Comparison of ENCODE assay signal across 8 mouse cellular contexts in the genomic region with DNA sequence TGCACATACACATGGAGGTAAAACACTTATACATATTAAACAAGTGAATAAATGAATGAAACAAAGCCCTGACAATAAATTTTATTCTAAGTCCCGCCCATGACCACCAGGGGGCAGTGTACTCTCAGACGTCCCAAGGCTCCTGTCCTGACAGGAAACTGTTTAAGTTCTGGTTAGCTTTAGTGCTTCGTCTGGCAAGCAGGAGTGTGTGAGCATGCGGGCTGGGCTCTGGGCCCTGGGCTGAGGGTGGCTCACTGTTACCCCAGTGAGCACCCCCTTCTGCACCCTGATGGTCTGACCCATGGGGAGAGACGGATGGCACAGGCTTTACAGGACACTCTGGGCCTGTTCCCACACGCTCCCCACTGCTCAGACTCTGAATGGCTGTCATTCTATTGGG. TPM values are rescaled to one million over a fixed set of nuclear protein-coding genes. Genes with fewer than 3 reads are reported as not detected.
DNase-seq lines count a peak whose midpoint lies in the region; ATAC-seq and TF ChIP-seq lines count a peak whose summit lies in the region.

No protein-coding gene starts in this region.

- no peak overlapping the region for H3K4me3 ChIP-seq in forebrain, embryonic 14.5 days (ENCODE audit: low read depth, low read length)
- H3K4me3 ChIP-seq in intestine, postnatal 0 days (ENCODE audit: low read depth, low read length), result no peak overlapping the region
- no peak overlapping the region for H3K4me3 ChIP-seq in limb, embryonic 14.5 days (replicated peaks; ENCODE audit: low read length)

- peak; percentile 88 for TF ChIP-seq CTCF in intestine, postnatal 0 days (IDR thresholded peaks at IDR 0.05; ENCODE audit: low read depth)

- ATAC-seq in forebrain, embryonic 14.5 days, result peak; percentile 46; the same call in 1 of the 2 replicates
- ATAC-seq in intestine, postnatal 0 days, result no peak
- ATAC-seq in limb, embryonic 14.5 days (ENCODE audit: low FRiP score, low read depth), result peak; percentile 68; the same call in 1 of the 2 replicates

- 38% methylated on average over 6 of the region's 6 CpGs for WGBS in forebrain, embryonic 14.5 days
- WGBS in intestine, postnatal 0 days, result 31% methylated on average over 6 of the region's 6 CpGs
- WGBS in limb, embryonic 14.5 days, result 20% methylated on average over 6 of the region's 6 CpGs

- TF ChIP-seq POLR2A in limb, embryonic 14.5 days (IDR thresholded peaks at IDR 0.05; ENCODE audit: borderline replicate concordance, extremely low read depth, insufficient read depth, insufficient read length), result no peak

- no peaks in the 10 kb centered on the region for H3K9me3 ChIP-seq in forebrain, embryonic 14.5 days (replicated peaks; ENCODE audit: control insufficient read depth, low read length)
- no peaks in the 10 kb centered on the region for H3K9me3 ChIP-seq in intestine, postnatal 0 days (ENCODE audit: control insufficient read depth)
- no peaks in the 10 kb centered on the region for H3K9me3 ChIP-seq in limb, embryonic 14.5 days (ENCODE audit: control insufficient read depth, low read length)

- peak; percentile 40 for DNase-seq in right cerebral cortex, adult 18-20 months
- DNase-seq in right cerebral cortex, postnatal 25 days, result no peak
- DNase-seq in c-Kit-positive CD71-negative TER-119-negative erythroid progenitor cells, embryonic 14.5 days (ENCODE audit: low read depth), result peak; percentile 59
- peak; percentile 82 for DNase-seq in forebrain, embryonic 14.5 days (ENCODE audit: low spot score)
- DNase-seq in limb, embryonic 14.5 days (ENCODE audit: low spot score), result peak; percentile 81
- DNase-seq in naive thymus-derived CD4-positive, alpha-beta T cell, adult 2 months (ENCODE audit: low read depth), result peak; percentile 81
- DNase-seq in thymus, postnatal 14 days, result peak; percentile 77

- no peak overlapping the region for H3K4me2 ChIP-seq in forebrain, embryonic 14.5 days (ENCODE audit: low read length)
- no peak overlapping the region for H3K4me2 ChIP-seq in intestine, postnatal 0 days (replicated peaks; ENCODE audit: low read depth)
- H3K4me2 ChIP-seq in limb, embryonic 14.5 days (replicated peaks; ENCODE audit: low read depth, low read length, severe bottlenecking), result no peak overlapping the region

- H3K4me1 ChIP-seq in forebrain, embryonic 14.5 days (ENCODE audit: control insufficient read depth, insufficient read depth, low read length), result no peaks in the 10 kb centered on the region
- H3K4me1 ChIP-seq in intestine, postnatal 0 days (replicated peaks; ENCODE audit: control insufficient read depth, insufficient read depth, low read length), result peaks cover 4% of the 10 kb centered on the region; the same call in 1 of the 2 replicates
- H3K4me1 ChIP-seq in limb, embryonic 14.5 days (ENCODE audit: control insufficient read depth, insufficient read depth, low read length), result peaks cover 2% of the 10 kb centered on the region; the same call in 1 of the 2 replicates

- H3K27me3 ChIP-seq in forebrain, embryonic 14.5 days (replicated peaks; ENCODE audit: control insufficient read depth, insufficient read depth, low read length), result no peaks in the 10 kb centered on the region
- H3K27me3 ChIP-seq in intestine, postnatal 0 days (replicated peaks; ENCODE audit: control insufficient read depth, insufficient read depth, low read length), result no peaks in the 10 kb centered on the region
- no peaks in the 10 kb centered on the region for H3K27me3 ChIP-seq in limb, embryonic 14.5 days (ENCODE audit: control insufficient read depth, insufficient read depth, low read length)

- H3K27ac ChIP-seq in forebrain, embryonic 14.5 days (ENCODE audit: low read depth, low read length), result no peak overlapping the region
- H3K27ac ChIP-seq in intestine, postnatal 0 days (ENCODE audit: low read depth, low read length), result no peak overlapping the region
- no peak overlapping the region for H3K27ac ChIP-seq in limb, embryonic 14.5 days (replicated peaks; ENCODE audit: low read depth, low read length)

- H3K36me3 ChIP-seq in forebrain, embryonic 14.5 days (ENCODE audit: control insufficient read depth, insufficient read depth, low read length), result peaks cover 18% of the 10 kb centered on the region
- H3K36me3 ChIP-seq in intestine, postnatal 0 days (ENCODE audit: control insufficient read depth, insufficient read depth), result peaks cover 10% of the 10 kb centered on the region; the same call in 1 of the 2 replicates
- no peaks in the 10 kb centered on the region for H3K36me3 ChIP-seq in limb, embryonic 14.5 days (ENCODE audit: control insufficient read depth, insufficient read depth, low read length)

- H3K9ac ChIP-seq in forebrain, embryonic 14.5 days (ENCODE audit: low read length), result no peak overlapping the region
- H3K9ac ChIP-seq in intestine, postnatal 0 days (ENCODE audit: low read depth, low read length), result no peak overlapping the region
- H3K9ac ChIP-seq in limb, embryonic 14.5 days (ENCODE audit: low read depth, low read length, severe bottlenecking), result no peak overlapping the region

RNA-seq across cellular contexts. Expression of a gene that starts 12.6 kb away (rescaled TPM):
- polyA plus RNA-seq in forebrain, embryonic 14.5 days (2014; fragmentation: Nextera tagmentation; extraction: Ambion mirVana), result 16.5 and 22.6 TPM in 2 replicates
- polyA plus RNA-seq in intestine, postnatal 0 days (2015; fragmentation: Nextera tagmentation; extraction: Ambion mirVana), result 1.0 and 1.1 TPM in 2 replicates
- 14.6 and 19.7 TPM in 2 replicates for polyA plus RNA-seq in limb, embryonic 14.5 days (2012; rRNA removed)
- polyA plus RNA-seq in limb, embryonic 14.5 days (2014; fragmentation: Nextera tagmentation; extraction: Ambion mirVana), result 6.3 and 9.0 TPM in 2 replicates
